Mouse (Mus musculus): Measurements from ENCODE around the gene Snrnp27. TPM values are rescaled to one million over a fixed set of nuclear protein-coding genes. Genes with fewer than 3 reads are reported as not detected.

Gene Snrnp27
- polyA plus RNA-seq (2015; fragmentation: Nextera tagmentation; extraction: Ambion mirVana) = 113 and 124 TPM in 2 replicates

- 3% methylated on average over 35 of the region's 36 CpGs for WGBS
- Histone ChIP-seq H3K27ac (replicated peaks) (0 out of 2 replicates have a peak within 1 kb of the TSS, but pooled peaks have one; percentile 9), H3K4me3 (peak within 1 kb of the TSS; percentile 83), H3K4me2 (replicated peaks) (peak within 1 kb of the TSS; percentile 85), H3K9me3 (no peaks in the 10 kb centered on the region), H3K36me3 (peaks cover 46% of the 10 kb centered on the region), H3K27me3 (no peaks in the 10 kb centered on the region), H3K4me1 (peaks cover 13% of the 10 kb centered on the region), H3K9ac (replicated peaks) (peak within 1 kb of the TSS; percentile 78)
- ATAC-seq (replicated peaks) = peak; percentile 89
Measured at GRCm38 (mm10) chr6:86683872-86684654, at the start of gene Snrnp27. Snrnp27 (minus strand) TSS chr6:86684522.

GRCm38 (mm10) chr6:86733183-86733876 lies 49.0 kb upstream of the Snrnp27 start, which contains the start of gene Gmcl1:
Gmcl1 (minus strand) TSS chr6:86733383.
- peak within 1 kb of the TSS; percentile 80 for H3K4me2 ChIP-seq (replicated peaks)
- H3K27ac ChIP-seq (replicated peaks) = peak within 1 kb of the TSS; percentile 91
- peak within 1 kb of the TSS; percentile 93 for H3K4me3 ChIP-seq
- H3K4me1 ChIP-seq = peaks cover 34% of the 10 kb centered on the region
- WGBS = under 1% methylated on average over 59 of the region's 59 CpGs
- peak within 1 kb of the TSS; percentile 89 for H3K9ac ChIP-seq (replicated peaks)
- no peaks in the 10 kb centered on the region for H3K36me3 ChIP-seq
- peak; percentile 95 for ATAC-seq (replicated peaks)
- H3K27me3 ChIP-seq = no peaks in the 10 kb centered on the region
- H3K9me3 ChIP-seq = no peaks in the 10 kb centered on the region

GRCm38 (mm10) chr6:86732276-86733173 lies 48.2 kb upstream of the Snrnp27 start:
- Histone ChIP-seq H3K36me3 (0 out of 2 replicates have a peak, but pooled peaks cover 2% of the 10 kb centered on the region), H3K9me3 (no peaks in the 10 kb centered on the region), H3K27me3 (no peaks in the 10 kb centered on the region), H3K4me1 (peaks cover 34% of the 10 kb centered on the region), H3K4me3 (peak overlapping the region; percentile 93), H3K4me2 (replicated peaks) (peak overlapping the region; percentile 80), H3K27ac (replicated peaks) (peak overlapping the region; percentile 91), H3K9ac (replicated peaks) (peak overlapping the region; percentile 89)
- under 1% methylated on average over 62 of the region's 62 CpGs for WGBS
- ATAC-seq (replicated peaks) = peak; percentile 49

GRCm38 (mm10) chr6:86728711-86729110 lies 44.4 kb upstream of the Snrnp27 start:
- Histone ChIP-seq H3K4me3 (no peak overlapping the region), H3K9me3 (no peaks in the 10 kb centered on the region), H3K4me2 (replicated peaks) (no peak overlapping the region), H3K9ac (replicated peaks) (no peak overlapping the region), H3K27ac (replicated peaks) (no peak overlapping the region), H3K36me3 (0 out of 2 replicates have a peak, but pooled peaks cover 8% of the 10 kb centered on the region), H3K4me1 (peaks cover 27% of the 10 kb centered on the region), H3K27me3 (no peaks in the 10 kb centered on the region)
- WGBS = 91% methylated on average over 5 of the region's 5 CpGs
- ATAC-seq (replicated peaks) = no peak

GRCm38 (mm10) chr6:86721977-86722376 lies 37.7 kb upstream of the Snrnp27 start:
- WGBS = 98% methylated on average over 3 of the region's 3 CpGs
- H3K36me3 ChIP-seq = peaks cover 36% of the 10 kb centered on the region

GRCm38 (mm10) chr6:86708072-86708774 lies 23.9 kb upstream of the Snrnp27 start:
- Histone ChIP-seq H3K27me3 (no peaks in the 10 kb centered on the region), H3K9me3 (no peaks in the 10 kb centered on the region), H3K4me3 (no peak overlapping the region), H3K27ac (replicated peaks) (no peak overlapping the region), H3K4me1 (no peaks in the 10 kb centered on the region), H3K36me3 (peaks cover 67% of the 10 kb centered on the region), H3K9ac (replicated peaks) (no peak overlapping the region), H3K4me2 (replicated peaks) (no peak overlapping the region)
- ATAC-seq (replicated peaks) = no peak
- WGBS = 85% methylated on average over 4 of the region's 4 CpGs

More at GRCm38 (mm10) chr6:86721977-86722376, 37.7 kb upstream of the Snrnp27 start:
- H3K9me3 ChIP-seq = no peaks in the 10 kb centered on the region
- no peak overlapping the region for H3K27ac ChIP-seq (replicated peaks)
- ATAC-seq (replicated peaks) = no peak
- H3K4me3 ChIP-seq = no peak overlapping the region
- no peak overlapping the region for H3K4me2 ChIP-seq (replicated peaks)
- H3K4me1 ChIP-seq = no peaks in the 10 kb centered on the region
- H3K27me3 ChIP-seq = no peaks in the 10 kb centered on the region
- no peak overlapping the region for H3K9ac ChIP-seq (replicated peaks)

- Histone ChIP-seq H3K27ac (replicated peaks) (no peak overlapping the region), H3K4me2 (replicated peaks) (no peak overlapping the region), H3K9ac (replicated peaks) (no peak overlapping the region), H3K9me3 (no peaks in the 10 kb centered on the region), H3K36me3 (peaks cover 86% of the 10 kb centered on the region), H3K4me3 (no peak overlapping the region), H3K27me3 (no peaks in the 10 kb centered on the region), H3K4me1 (no peaks in the 10 kb centered on the region)
- 94% methylated on average over 9 of the region's 9 CpGs for WGBS
- ATAC-seq (replicated peaks) = no peak
Measured at GRCm38 (mm10) chr6:86702577-86702976, 18.3 kb upstream of the Snrnp27 start.

GRCm38 (mm10) chr6:86697903-86698302 lies 13.6 kb upstream of the Snrnp27 start:
- no peak overlapping the region for H3K9ac ChIP-seq (replicated peaks)
- H3K4me2 ChIP-seq (replicated peaks) = no peak overlapping the region
- ATAC-seq (replicated peaks) = no peak
- H3K27ac ChIP-seq (replicated peaks) = no peak overlapping the region
- 86% methylated on average over 6 of the region's 6 CpGs for WGBS
- no peaks in the 10 kb centered on the region for H3K9me3 ChIP-seq
- no peaks in the 10 kb centered on the region for H3K27me3 ChIP-seq
- H3K4me1 ChIP-seq = no peaks in the 10 kb centered on the region
- H3K4me3 ChIP-seq = no peak overlapping the region
- H3K36me3 ChIP-seq = peaks cover 76% of the 10 kb centered on the region

- Histone ChIP-seq H3K36me3 (peaks cover 62% of the 10 kb centered on the region), H3K9me3 (no peaks in the 10 kb centered on the region), H3K4me3 (no peak overlapping the region), H3K4me2 (replicated peaks) (no peak overlapping the region), H3K27ac (replicated peaks) (no peak overlapping the region), H3K4me1 (no peaks in the 10 kb centered on the region), H3K9ac (replicated peaks) (no peak overlapping the region), H3K27me3 (no peaks in the 10 kb centered on the region)
- WGBS = 90% methylated on average over 10 of the region's 10 CpGs
- ATAC-seq (replicated peaks) = no peak
Measured at GRCm38 (mm10) chr6:86696213-86696612, 11.9 kb upstream of the Snrnp27 start.

- no peak overlapping the region for H3K27ac ChIP-seq (replicated peaks)
- peaks cover 61% of the 10 kb centered on the region for H3K36me3 ChIP-seq
- H3K4me3 ChIP-seq = no peak overlapping the region
- H3K9ac ChIP-seq (replicated peaks) = no peak overlapping the region
- H3K4me1 ChIP-seq = no peaks in the 10 kb centered on the region
- ATAC-seq (replicated peaks) = no peak
- no peak overlapping the region for H3K4me2 ChIP-seq (replicated peaks)
- no peaks in the 10 kb centered on the region for H3K27me3 ChIP-seq
- no peaks in the 10 kb centered on the region for H3K9me3 ChIP-seq
Measured at GRCm38 (mm10) chr6:86694465-86694864, 10.1 kb upstream of the Snrnp27 start.

GRCm38 (mm10) chr6:86689671-86690070 lies 5.3 kb upstream of the Snrnp27 start:
- H3K9me3 ChIP-seq = no peaks in the 10 kb centered on the region
- peaks cover 2% of the 10 kb centered on the region for H3K4me1 ChIP-seq
- 97% methylated on average over 3 of the region's 3 CpGs for WGBS
- no peak overlapping the region for H3K9ac ChIP-seq (replicated peaks)
- no peak overlapping the region for H3K4me3 ChIP-seq
- no peak overlapping the region for H3K4me2 ChIP-seq (replicated peaks)
- no peak overlapping the region for H3K27ac ChIP-seq (replicated peaks)
- no peaks in the 10 kb centered on the region for H3K27me3 ChIP-seq
- peaks cover 41% of the 10 kb centered on the region for H3K36me3 ChIP-seq
- no peak for ATAC-seq (replicated peaks)
